Mouse (Mus musculus): ENCODE data around the gene Slc26a8. TPM values are rescaled to one million over a fixed set of nuclear protein-coding genes. Genes with fewer than 3 reads are reported as not detected.
A peak's percentile ranks its signal among the peaks of the same experiment; 100 is the strongest.

The Slc26a8 gene
- polyA plus RNA-seq, 1 experiment from 2014 or later, result 0.75 TPM

- Histone ChIP-seq H3K4me2 (replicated peaks) (no peak overlapping the region), H3K4me3 (no peak overlapping the region), H3K9me3 (no peaks in the 10 kb centered on the region), H3K4me1 (no peaks in the 10 kb centered on the region), H3K36me3 (no peaks in the 10 kb centered on the region), H3K9ac (no peak overlapping the region), H3K27me3 (replicated peaks) (0 out of 2 replicates have a peak, but pooled peaks cover 3% of the 10 kb centered on the region), H3K27ac (no peak overlapping the region)
- ATAC-seq (ENCODE audit: low FRiP score, low read depth), result no peak
- WGBS, result 70% methylated on average over 10 of the region's 10 CpGs
These were observed 61.5 kb downstream of the Slc26a8 start for GRCm38 (mm10) chr17:28628248-28629124.

- Histone ChIP-seq H3K4me1 (peaks cover 3% of the 10 kb centered on the region; the same call in 1 of the 2 replicates), H3K9ac (no peak overlapping the region), H3K4me3 (no peak overlapping the region), H3K27ac (no peak overlapping the region), H3K36me3 (no peaks in the 10 kb centered on the region), H3K27me3 (replicated peaks) (no peaks in the 10 kb centered on the region), H3K9me3 (no peaks in the 10 kb centered on the region), H3K4me2 (replicated peaks) (no peak overlapping the region)
- 89% methylated on average over 2 of the region's 2 CpGs for WGBS
- ATAC-seq (ENCODE audit: low FRiP score, low read depth), result no peak
These were observed 63.1 kb downstream of the Slc26a8 start for GRCm38 (mm10) chr17:28626937-28627336.

- Histone ChIP-seq H3K27me3 (replicated peaks) (no peaks in the 10 kb centered on the region), H3K9ac (no peak overlapping the region), H3K4me3 (no peak overlapping the region), H3K4me1 (peaks cover 14% of the 10 kb centered on the region), H3K36me3 (0 out of 2 replicates have a peak, but pooled peaks cover 3% of the 10 kb centered on the region), H3K9me3 (no peaks in the 10 kb centered on the region), H3K4me2 (replicated peaks) (no peak overlapping the region), H3K27ac (no peak overlapping the region)
- WGBS, result 92% methylated on average over 15 of the region's 15 CpGs
- no peak for ATAC-seq (ENCODE audit: low FRiP score, low read depth)
These were observed 64.7 kb downstream of the Slc26a8 start for GRCm38 (mm10) chr17:28625327-28625726.

- Histone ChIP-seq H3K36me3 (peaks cover 7% of the 10 kb centered on the region), H3K27me3 (replicated peaks) (no peaks in the 10 kb centered on the region), H3K27ac (no peak overlapping the region), H3K4me2 (replicated peaks) (no peak overlapping the region), H3K9ac (no peak overlapping the region), H3K9me3 (no peaks in the 10 kb centered on the region), H3K4me3 (no peak overlapping the region), H3K4me1 (peaks cover 19% of the 10 kb centered on the region)
- 85% methylated on average over 2 of the region's 2 CpGs for WGBS
- ATAC-seq (ENCODE audit: low FRiP score, low read depth), result no peak
These were observed 65.2 kb downstream of the Slc26a8 start for GRCm38 (mm10) chr17:28624841-28625240.

- Histone ChIP-seq H3K27ac (peak within 1 kb of the TSS; percentile 88), H3K27me3 (replicated peaks) (no peaks in the 10 kb centered on the region), H3K4me3 (peak within 1 kb of the TSS; percentile 99), H3K36me3 (peaks cover 21% of the 10 kb centered on the region), H3K4me2 (replicated peaks) (peak within 1 kb of the TSS; percentile 88), H3K4me1 (peaks cover 27% of the 10 kb centered on the region), H3K9ac (peak within 1 kb of the TSS; percentile 98), H3K9me3 (no peaks in the 10 kb centered on the region)
- WGBS, result under 1% methylated on average over 53 of the region's 53 CpGs
- peak; percentile 95 for ATAC-seq (ENCODE audit: low FRiP score, low read depth)
These were observed 67.7 kb downstream of the Slc26a8 start, which contains the start of gene Srpk1 for GRCm38 (mm10) chr17:28622300-28622759. TSS of gene Srpk1 (minus strand) at chr17:28622709.

- Histone ChIP-seq H3K36me3 (peaks cover 21% of the 10 kb centered on the region), H3K27ac (peak overlapping the region; percentile 88), H3K9ac (peak overlapping the region; percentile 98), H3K27me3 (replicated peaks) (no peaks in the 10 kb centered on the region), H3K4me1 (peaks cover 27% of the 10 kb centered on the region), H3K4me3 (peak overlapping the region; percentile 99), H3K9me3 (no peaks in the 10 kb centered on the region), H3K4me2 (replicated peaks) (peak overlapping the region; percentile 88)
- under 1% methylated on average over 77 of the region's 78 CpGs for WGBS
- peak; percentile 73 for ATAC-seq (ENCODE audit: low FRiP score, low read depth)
These were observed 68.4 kb downstream of the Slc26a8 start for GRCm38 (mm10) chr17:28621381-28622299.

GRCm38 (mm10) chr17:28618775-28619174, 71.3 kb downstream of the Slc26a8 start:
- H3K4me2 ChIP-seq (replicated peaks), result no peak overlapping the region
- ATAC-seq (ENCODE audit: low FRiP score, low read depth), result no peak
- H3K9ac ChIP-seq, result no peak overlapping the region
- 92% methylated on average over 1 of the region's 1 CpGs for WGBS
- H3K27me3 ChIP-seq (replicated peaks), result no peaks in the 10 kb centered on the region
- no peaks in the 10 kb centered on the region for H3K9me3 ChIP-seq
- H3K4me3 ChIP-seq, result no peak overlapping the region
- peaks cover 27% of the 10 kb centered on the region for H3K4me1 ChIP-seq
- H3K36me3 ChIP-seq, result peaks cover 34% of the 10 kb centered on the region
- no peak overlapping the region for H3K27ac ChIP-seq

- Histone ChIP-seq H3K4me1 (peaks cover 27% of the 10 kb centered on the region), H3K36me3 (peaks cover 34% of the 10 kb centered on the region), H3K9me3 (no peaks in the 10 kb centered on the region), H3K27me3 (replicated peaks) (no peaks in the 10 kb centered on the region), H3K4me3 (no peak overlapping the region), H3K27ac (no peak overlapping the region), H3K4me2 (replicated peaks) (no peak overlapping the region), H3K9ac (no peak overlapping the region)
- WGBS, result 91% methylated on average over 7 of the region's 7 CpGs
- no peak for ATAC-seq (ENCODE audit: low FRiP score, low read depth)
These were observed 71.9 kb downstream of the Slc26a8 start for GRCm38 (mm10) chr17:28618124-28618523.

- H3K36me3 ChIP-seq, result peaks cover 34% of the 10 kb centered on the region
- H3K4me3 ChIP-seq, result no peak overlapping the region
- no peak for ATAC-seq (ENCODE audit: low FRiP score, low read depth)
These were observed 72.4 kb downstream of the Slc26a8 start for GRCm38 (mm10) chr17:28617636-28618035.

GRCm38 (mm10) chr17:28615332-28615731, 74.7 kb downstream of the Slc26a8 start:
- Histone ChIP-seq H3K4me3 (no peak overlapping the region), H3K4me2 (replicated peaks) (no peak overlapping the region), H3K27ac (no peak overlapping the region), H3K9me3 (no peaks in the 10 kb centered on the region), H3K27me3 (replicated peaks) (no peaks in the 10 kb centered on the region), H3K9ac (no peak overlapping the region), H3K36me3 (peaks cover 31% of the 10 kb centered on the region), H3K4me1 (peaks cover 14% of the 10 kb centered on the region)
- no peak for ATAC-seq (ENCODE audit: low FRiP score, low read depth)
- 95% methylated on average over 4 of the region's 4 CpGs for WGBS

More at GRCm38 (mm10) chr17:28617636-28618035, 72.4 kb downstream of the Slc26a8 start:
- WGBS, result 94% methylated on average over 10 of the region's 10 CpGs
- no peak overlapping the region for H3K27ac ChIP-seq
- no peak overlapping the region for H3K9ac ChIP-seq
- no peaks in the 10 kb centered on the region for H3K9me3 ChIP-seq
- no peak overlapping the region for H3K4me2 ChIP-seq (replicated peaks)
- no peaks in the 10 kb centered on the region for H3K27me3 ChIP-seq (replicated peaks)
- peaks cover 26% of the 10 kb centered on the region for H3K4me1 ChIP-seq

GRCm38 (mm10) chr17:28613096-28613495, 76.9 kb downstream of the Slc26a8 start:
- Histone ChIP-seq H3K4me3 (no peak overlapping the region), H3K9me3 (no peaks in the 10 kb centered on the region), H3K27me3 (replicated peaks) (no peaks in the 10 kb centered on the region), H3K36me3 (peaks cover 19% of the 10 kb centered on the region), H3K4me2 (replicated peaks) (no peak overlapping the region), H3K4me1 (no peaks in the 10 kb centered on the region), H3K9ac (no peak overlapping the region), H3K27ac (no peak overlapping the region)
- no peak for ATAC-seq (ENCODE audit: low FRiP score, low read depth)
- WGBS, result 93% methylated on average over 6 of the region's 6 CpGs

GRCm38 (mm10) chr17:28612603-28613002, 77.4 kb downstream of the Slc26a8 start:
- 94% methylated on average over 2 of the region's 2 CpGs for WGBS
- no peak overlapping the region for H3K27ac ChIP-seq
- no peaks in the 10 kb centered on the region for H3K27me3 ChIP-seq (replicated peaks)
- no peak for ATAC-seq (ENCODE audit: low FRiP score, low read depth)
- H3K9ac ChIP-seq, result no peak overlapping the region
- H3K4me2 ChIP-seq (replicated peaks), result no peak overlapping the region
- no peaks in the 10 kb centered on the region for H3K4me1 ChIP-seq
- H3K36me3 ChIP-seq, result peaks cover 24% of the 10 kb centered on the region
- H3K4me3 ChIP-seq, result no peak overlapping the region
- H3K9me3 ChIP-seq, result no peaks in the 10 kb centered on the region

Data from neural tube, embryonic 12.5 days (tissue).